Mouse (Mus musculus) myocyte (in vitro differentiated cells): ENCODE measurements at regions not wholly inside any gene's neighbourhood (a gene's known extent, or its start where the extent isn't known, plus 50 kb on each side); places are given as distances from the start of the nearest gene placed in this dataset.

Experiments used
- CEBPB ChIP-seq: IDR thresholded peaks from 2 replicates; pipeline ENCODE4 v1.6.1; 2011; ENCODE audit warnings: mild to moderate bottlenecking, moderate library complexity; ENCODE audit not compliant: poor library complexity, insufficient read depth, severe bottlenecking
- E2F4 ChIP-seq: IDR thresholded peaks from one replicate; pipeline ENCODE4 v1.6.1; 2011; ENCODE audit warnings: mild to moderate bottlenecking, control low read depth, moderate library complexity; ENCODE audit not compliant: insufficient read depth
- MAX ChIP-seq: IDR thresholded peaks from one replicate; pipeline ENCODE4 v1.6.1; 2011; ENCODE audit warnings: low read depth, mild to moderate bottlenecking, control low read depth
- MYOD1 ChIP-seq, 3 experiments: IDR thresholded peaks; one replicate each; pipeline ENCODE4 v1.6.1; 2011; ENCODE audit warnings: control low read depth in 2 of 3, low read depth in 2 of 3, mild to moderate bottlenecking in 2 of 3, moderate library complexity in 1 of 3; ENCODE audit not compliant: insufficient read length in 2 of 3, control insufficient read depth in 1 of 3
- MYOG ChIP-seq, 3 experiments: IDR thresholded peaks; one replicate each; pipeline ENCODE4 v1.6.1; 2011; ENCODE audit warnings: control low read depth in 2 of 3, low read depth in 2 of 3, mild to moderate bottlenecking in 2 of 3; ENCODE audit not compliant: insufficient read length in 2 of 3, control insufficient read depth in 1 of 3, insufficient read depth in 1 of 3
- POLR2A ChIP-seq: IDR thresholded peaks from one replicate; pipeline ENCODE4 v1.6.1; 2011; ENCODE audit warnings: low read depth, mild to moderate bottlenecking, control low read depth, moderate library complexity; ENCODE audit not compliant: insufficient read length
- POLR2AphosphoS2 ChIP-seq: IDR thresholded peaks from one replicate; pipeline ENCODE4 v1.6.1; 2011; ENCODE audit warnings: low read depth, control low read depth; ENCODE audit not compliant: insufficient read length
- SRF ChIP-seq: IDR thresholded peaks from one replicate; pipeline ENCODE4 v1.6.1; 2011; ENCODE audit warnings: low read depth; ENCODE audit not compliant: control insufficient read depth, insufficient read length
- TCF12 ChIP-seq: IDR thresholded peaks from one replicate; pipeline ENCODE4 v1.6.1; 2011; ENCODE audit warnings: mild to moderate bottlenecking, control low read depth; ENCODE audit not compliant: poor library complexity, insufficient read depth, severe bottlenecking
- USF1 ChIP-seq: IDR thresholded peaks from one replicate; pipeline ENCODE4 v1.6.1; 2011; ENCODE audit warnings: low read depth, mild to moderate bottlenecking, control low read depth, moderate library complexity

DNA sequence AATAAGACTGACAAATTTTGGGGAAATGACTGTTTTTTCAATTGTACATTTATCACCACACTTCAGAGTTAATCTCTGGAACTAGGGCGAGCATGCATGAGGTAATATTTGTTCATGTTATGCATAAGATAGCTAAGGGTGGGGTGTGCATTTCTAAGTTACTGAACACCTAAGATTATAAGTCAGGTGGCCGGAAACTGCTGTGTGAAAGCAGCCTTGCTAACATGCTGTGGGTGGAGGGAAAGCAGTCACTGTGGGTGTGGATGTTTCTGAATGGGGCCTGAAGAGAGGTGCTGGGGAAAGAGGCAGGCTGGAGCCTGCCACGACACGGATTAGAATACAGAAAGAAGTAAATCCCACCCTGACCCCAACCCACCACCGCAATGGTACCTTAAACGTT is 54.8 kb upstream of the Cep162 start:
- TF ChIP-seq MAX (no peak), TCF12 (no peak), POLR2A (no peak), CEBPB (no peak), USF1 (no peak), MYOD1 (IDR thresholded peaks at IDR 0.05; ENCODE audit: control insufficient read depth in 1 of 3, insufficient read length in 2 of 3, low read depth in 2 of 3) (no peak), E2F4 (no peak), POLR2AphosphoS2 (no peak), SRF (no peak), MYOG (IDR thresholded peaks at IDR 0.05; ENCODE audit: control insufficient read depth in 1 of 3, insufficient read depth in 1 of 3, insufficient read length in 2 of 3, low read depth in 2 of 3) (no peak)
